Mouse (Mus musculus) testis, adult 2 months (tissue): ENCODE data around the gene Osbpl9.

Experiments used
- CTCF ChIP-seq: fragments of 200-500 bp; IDR thresholded peaks from 2 replicates; pipeline ENCODE4 v1.5.1; 2012; ENCODE audit warnings: low read depth, mild to moderate bottlenecking, inconsistent platforms, low read length, moderate library complexity; ENCODE audit not compliant: control insufficient read depth, insufficient read depth, insufficient replicate concordance
- POLR2A ChIP-seq: fragments of 200-500 bp; IDR thresholded peaks from 2 replicates; pipeline ENCODE4 v1.6.1; 2012; ENCODE audit warnings: low read depth, mild to moderate bottlenecking, inconsistent platforms, low read length, moderate library complexity; ENCODE audit not compliant: control insufficient read depth

DNA sequence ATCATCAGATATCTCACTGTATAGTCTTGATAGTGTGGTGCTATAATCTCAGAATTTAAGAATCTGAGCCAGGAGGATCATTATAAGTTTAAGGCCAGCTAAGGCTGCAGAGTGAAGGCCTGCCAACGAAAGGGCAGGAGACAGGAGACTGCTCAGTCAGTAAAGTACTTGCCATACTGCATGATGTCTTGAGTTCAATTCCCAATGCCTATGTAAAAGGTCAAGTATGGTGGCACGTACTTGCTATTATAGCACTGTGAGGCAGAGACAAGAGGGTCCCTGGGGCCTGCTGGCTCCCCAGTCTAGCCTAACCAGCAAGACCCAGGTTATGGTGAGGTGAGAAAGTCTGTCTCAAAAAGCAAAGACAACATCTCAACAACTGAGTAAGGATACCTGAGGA, 32.1 kb upstream of the Osbpl9 start, which contains the start of gene Calr4:
- TF ChIP-seq POLR2A (no peak), CTCF (no peak)
